Mouse (Mus musculus): ENCODE measurements at regions not wholly inside any gene's neighbourhood (a gene's known extent, or its start where the extent isn't known, plus 50 kb on each side); places are given as distances from the start of the nearest gene placed in this dataset.

- DNase-seq (ENCODE audit: low read depth, low spot score): peak; percentile 14
Measured at GRCm38 (mm10) chr4:50675576-50675975, 540.9 kb upstream of the Cylc2 start.

GRCm38 (mm10) chr4:50686019-50686418 is 530.5 kb upstream of the Cylc2 start:
- DNase-seq (ENCODE audit: low read depth, low spot score): no peak

Data from brain, adult 2 months (tissue).